Mouse (Mus musculus): ENCODE data around the gene Rab23.
"Not testable (repeated sequence)": the region's sequence is repeated elsewhere in the genome, so short reads cannot be mapped to it uniquely, and the experiment has no call there.

The Rab23 gene

DNA sequence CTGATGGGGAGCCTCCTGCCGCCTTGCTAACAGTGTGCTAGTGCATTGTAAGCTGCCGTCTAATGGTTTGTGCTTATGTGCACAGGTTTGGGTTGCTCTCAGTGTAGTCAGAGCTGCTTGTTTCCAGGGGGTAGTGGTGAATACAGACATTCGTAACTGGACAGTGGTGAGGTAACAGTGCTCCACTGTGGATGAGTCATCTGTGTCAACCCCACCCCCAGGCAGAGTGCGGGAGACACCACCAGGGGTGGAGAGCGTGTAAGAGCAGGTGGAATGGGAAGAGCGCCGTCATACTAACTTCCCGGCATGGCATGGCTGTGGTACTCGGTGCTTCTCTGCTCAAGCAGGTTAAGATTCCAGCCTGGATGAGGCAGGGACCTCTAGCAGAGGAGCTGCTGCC, 13.4 kb downstream of the Rab23 start:
- no peak for DNase-seq (ENCODE audit: low spot score in 2 of 2)

DNA sequence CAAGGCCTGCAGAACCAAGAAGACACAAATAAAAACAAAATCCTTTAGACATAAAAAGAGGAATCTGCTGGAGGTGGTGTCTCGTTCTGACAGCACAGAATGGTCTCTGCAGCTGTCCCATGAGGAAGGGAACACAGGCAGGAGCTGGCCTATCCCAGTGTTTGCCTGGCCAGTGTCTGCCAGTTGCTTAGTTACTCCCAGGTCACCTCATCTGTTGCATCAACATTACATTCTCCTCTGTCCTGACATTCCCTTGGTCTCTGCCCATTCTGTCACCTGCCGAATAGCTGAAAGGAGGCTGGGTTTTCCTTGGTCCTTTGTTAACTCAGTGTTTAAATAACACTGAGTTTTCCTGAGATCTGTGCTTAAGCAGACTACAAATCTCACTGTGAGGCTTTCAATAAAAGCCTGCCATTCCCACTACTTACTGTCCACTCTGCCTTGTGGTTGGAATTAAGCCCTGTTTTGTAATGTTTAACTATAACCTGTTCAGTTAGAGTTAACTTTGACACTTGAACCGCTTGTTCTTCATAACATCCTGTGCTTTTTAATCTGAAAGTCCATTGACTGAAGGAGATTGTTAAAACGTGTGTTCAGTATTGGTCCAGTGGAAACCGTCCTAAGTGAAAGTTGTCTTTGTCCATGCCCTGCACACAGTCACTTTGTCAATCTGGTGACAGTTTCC, 14.5 kb downstream of the Rab23 start:
- no peak for DNase-seq (ENCODE audit: low spot score in 2 of 2)

DNA sequence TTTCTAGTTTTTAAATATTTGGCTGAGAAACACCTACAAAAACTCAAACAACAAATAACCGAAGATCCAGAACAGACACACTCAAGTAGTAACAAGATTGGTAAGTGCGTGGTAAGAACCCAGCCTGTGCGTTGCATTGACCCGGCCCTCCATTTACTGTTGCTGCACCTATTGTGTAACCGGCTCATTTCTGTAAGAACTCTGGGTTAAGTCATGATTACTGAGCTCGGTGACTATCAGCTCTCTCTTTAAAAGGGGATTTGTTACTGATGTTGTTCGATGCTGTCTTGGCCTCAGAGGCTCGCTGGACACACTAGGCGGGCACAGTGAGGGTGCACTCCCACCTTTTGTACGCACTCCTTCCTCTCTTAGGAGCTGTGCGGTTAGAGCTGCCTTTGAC, 18.6 kb downstream of the Rab23 start:
- no peak for DNase-seq (ENCODE audit: low spot score in 2 of 2)

DNA sequence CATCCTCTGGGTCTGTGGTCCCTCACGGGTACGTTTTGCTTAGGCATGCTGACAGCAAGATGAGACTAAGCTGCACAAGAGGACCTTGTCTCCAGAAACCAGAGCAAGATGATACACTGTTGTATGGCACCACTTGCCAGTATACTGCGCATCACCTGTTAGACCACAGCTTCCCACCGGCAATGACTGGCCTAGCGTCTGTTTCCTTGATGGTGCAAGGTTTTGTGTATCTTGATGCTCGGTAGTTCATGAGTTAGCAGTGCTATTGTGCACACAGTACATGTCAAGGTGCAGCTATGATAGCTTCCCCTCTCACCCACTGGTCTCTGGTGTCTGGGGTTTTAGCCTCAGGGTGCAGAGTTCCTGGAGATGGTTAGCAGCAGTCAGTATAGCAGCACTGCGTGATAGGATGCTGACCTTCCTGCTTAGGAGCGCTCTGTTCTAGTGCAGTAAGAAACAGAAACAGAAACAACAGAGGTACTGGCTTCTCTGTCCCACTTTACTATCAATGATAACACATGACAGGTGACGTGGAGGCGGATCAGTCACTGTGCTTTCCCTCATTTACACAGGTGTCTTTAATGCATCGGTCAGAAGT, 19.1 kb downstream of the Rab23 start:
- DNase-seq (ENCODE audit: low spot score in 2 of 2), result no peak

DNA sequence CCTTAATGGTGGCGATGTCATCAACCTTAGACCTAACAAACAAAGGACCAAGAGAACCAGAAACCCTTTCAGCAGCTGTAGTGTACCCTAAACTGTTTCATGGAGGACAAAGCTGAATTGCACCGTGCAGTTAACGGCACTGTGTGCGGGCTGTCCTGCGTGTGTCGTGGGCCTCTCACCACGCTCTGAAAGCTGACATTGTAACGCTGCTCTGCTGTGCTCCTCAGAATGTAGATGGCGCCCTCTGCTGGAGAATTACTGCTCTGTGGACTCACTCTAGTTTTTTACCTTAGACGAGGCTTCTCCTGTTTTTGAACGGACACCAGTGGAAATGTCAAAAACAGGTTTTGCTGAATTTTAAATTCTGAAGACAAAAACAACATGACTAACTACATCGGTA, 19.6 kb downstream of the Rab23 start:
- DNase-seq (ENCODE audit: low spot score in 2 of 2), result peak; percentile 52 to 61

DNA sequence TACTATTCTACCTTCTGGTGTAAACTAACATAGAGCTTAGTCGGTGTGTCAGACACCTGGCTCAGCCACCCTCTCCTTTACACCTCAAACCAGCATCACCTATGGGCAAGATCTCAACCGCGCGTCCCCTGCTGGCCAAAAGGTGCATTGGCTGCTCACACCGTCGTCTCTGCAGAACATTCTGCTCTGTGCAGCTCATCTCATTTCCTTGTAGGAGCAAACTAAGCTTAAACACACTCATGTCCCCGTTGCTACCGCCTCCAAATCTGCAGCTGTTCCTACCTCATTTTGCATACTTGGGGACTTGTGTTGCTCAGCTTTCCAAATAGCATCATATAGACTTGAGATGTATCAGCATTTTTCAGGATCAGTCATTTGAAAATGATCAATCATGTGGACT, 23.2 kb downstream of the Rab23 start:
- DNase-seq (ENCODE audit: low spot score in 2 of 2), result no peak

DNA sequence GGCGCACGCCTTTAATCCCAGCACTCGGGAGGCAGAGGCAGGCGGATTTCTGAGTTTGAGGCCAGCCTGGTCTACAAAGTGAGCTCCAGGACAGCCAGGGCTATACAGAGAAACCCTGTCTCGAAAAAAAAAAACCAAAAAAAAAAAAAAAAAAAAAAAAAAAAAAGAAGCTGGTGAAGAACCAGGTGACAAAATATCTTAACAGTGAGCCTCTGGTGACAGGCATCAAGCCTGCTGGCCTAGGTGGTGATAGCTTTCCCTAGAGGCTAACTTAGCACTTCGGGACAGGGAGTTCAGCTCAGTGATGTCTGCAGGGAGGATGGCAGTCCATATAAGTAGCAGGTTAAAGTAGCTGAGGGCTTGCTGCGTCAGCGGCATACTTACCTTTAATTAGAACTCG, 25.1 kb downstream of the Rab23 start:
- DNase-seq (ENCODE audit: low spot score in 2 of 2), result not testable (repeated sequence)

DNA sequence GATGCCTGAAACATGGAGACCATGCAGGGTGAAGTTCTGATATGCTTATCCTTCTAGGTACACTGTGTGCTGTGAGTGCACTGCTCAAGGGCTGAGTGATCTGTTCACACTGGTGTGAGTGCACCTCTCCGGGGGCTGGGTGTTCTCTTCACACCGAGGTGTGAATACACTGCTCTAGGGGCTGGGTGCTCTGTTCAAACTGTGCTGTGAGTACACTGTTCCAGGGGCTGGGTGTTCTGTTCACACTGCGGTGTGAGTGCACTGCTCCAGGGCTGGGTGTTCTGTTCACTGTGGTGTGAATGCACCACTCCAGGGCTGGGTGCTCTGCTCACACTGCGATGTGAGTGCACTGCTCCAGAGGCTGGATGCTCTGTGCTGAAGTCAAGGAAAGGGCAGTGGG, 26.2 kb downstream of the Rab23 start:
- no peak for DNase-seq (ENCODE audit: low spot score in 2 of 2)

DNA sequence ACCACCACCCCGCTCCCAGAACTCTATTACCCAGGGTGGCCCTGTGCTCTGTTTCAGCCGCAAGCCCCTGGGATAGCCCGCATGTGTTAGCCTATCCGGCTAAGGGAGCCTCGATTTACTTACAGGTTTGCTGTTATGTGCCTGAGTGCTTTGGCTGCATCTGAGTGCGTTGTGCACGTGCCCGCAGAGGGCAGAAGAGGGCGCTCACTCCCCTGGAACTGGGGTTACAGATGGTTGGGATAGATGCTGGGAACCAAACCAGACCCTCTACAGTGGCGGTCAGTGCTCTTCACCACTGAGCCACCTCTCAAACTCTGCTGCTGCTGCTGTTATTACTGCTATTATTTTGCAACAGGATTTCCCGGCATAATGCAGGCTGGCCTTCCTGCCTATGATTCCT, 29.4 kb downstream of the Rab23 start:
- DNase-seq (ENCODE audit: low spot score in 2 of 2), result no peak

DNA sequence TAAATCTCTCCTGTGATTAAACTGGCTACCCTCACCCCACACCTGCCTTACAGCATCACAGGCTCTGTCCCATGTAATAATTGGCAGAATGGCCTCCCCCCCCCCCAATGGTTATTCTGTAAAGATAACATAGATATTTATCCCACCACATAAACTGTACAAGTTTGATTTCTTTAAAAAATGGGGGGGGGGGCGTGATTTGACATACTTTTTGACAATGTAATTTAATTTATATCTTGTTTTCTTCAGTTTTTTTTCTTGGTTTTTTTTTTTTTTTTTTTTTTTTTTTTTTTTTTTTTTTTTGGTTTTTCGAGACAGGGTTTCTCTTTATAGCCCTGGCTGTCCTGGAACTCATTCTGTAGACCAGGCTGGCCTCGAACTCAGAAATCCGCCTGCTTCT, 30.0 kb downstream of the Rab23 start:
- not testable (repeated sequence) for DNase-seq (ENCODE audit: low spot score in 2 of 2)

DNA sequence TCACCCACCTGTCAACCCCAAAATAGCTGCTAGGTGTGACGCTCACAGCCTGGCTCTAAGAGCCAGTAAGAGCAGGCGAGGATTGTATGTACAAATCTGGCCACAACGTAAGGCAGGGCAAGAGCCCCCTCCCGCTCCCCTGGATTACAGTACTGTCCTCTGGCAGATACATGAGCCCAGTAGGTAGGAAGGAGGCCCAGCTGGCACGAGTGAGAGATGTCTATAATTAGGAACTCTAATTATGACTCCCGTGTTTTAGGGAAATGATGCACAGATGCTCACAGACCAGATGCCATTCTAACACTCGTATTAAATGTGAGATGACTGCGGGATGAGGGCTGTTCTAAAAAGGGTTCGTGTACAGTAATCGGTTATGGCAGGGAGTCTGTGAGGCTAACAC, 31.6 kb downstream of the Rab23 start:
- no peak for DNase-seq (ENCODE audit: low spot score in 2 of 2)

DNA sequence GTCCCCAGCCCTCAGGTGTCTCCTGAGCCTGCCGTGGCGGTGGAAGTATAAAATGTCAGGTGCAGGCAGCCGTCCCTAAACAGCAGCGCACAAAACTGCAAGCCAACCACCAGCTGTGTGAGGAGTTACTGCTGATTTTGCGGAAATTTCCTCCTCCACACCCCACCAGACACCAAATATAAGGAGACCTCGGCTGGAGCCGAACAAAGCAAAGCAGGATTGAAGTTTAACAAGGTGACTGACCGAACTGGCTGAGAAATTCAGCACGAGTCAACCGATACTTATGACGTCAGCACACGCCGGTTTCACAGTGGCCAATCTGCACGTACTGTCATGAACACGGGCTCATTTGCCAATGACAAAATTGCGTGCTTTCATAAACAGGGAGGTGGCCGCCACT, 34.4 kb downstream of the Rab23 start:
- DNase-seq (ENCODE audit: low spot score in 2 of 2), result no peak

DNA sequence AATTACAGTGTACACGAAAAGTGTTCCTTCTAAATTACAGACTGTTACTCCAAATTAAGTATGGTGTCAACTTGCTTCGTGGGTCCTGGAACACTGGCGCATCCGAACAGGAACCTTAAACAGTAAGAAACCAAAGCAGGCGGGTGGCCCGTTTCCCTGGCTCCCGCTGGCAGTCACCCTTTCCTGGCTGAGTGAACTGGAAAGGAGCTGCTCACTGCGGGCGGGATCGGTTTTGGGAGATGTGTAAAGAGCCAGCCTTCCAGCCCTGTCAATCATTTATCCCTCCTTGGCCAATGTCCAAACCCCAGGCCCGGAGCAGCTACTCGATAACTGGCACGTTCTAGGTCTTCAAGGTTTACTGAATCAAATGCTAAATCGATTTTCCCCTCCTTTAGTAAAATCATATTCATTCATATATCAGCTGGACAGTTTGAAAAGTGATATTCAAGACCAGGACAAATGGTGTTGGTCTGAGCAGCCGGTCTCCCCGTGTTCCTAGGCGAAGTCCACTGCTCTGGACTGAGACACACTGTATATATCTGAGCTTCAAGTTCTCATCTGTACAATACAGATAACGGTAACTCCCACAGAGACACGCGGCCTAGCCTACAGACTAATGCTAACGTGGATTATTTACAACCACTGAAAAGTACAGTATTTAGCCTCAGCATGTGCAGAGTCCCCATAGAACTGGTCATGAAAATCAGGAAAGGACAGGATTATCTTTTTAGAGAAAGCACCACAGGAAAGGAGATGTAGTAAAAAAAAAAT, 35.5 kb downstream of the Rab23 start:
- DNase-seq (ENCODE audit: low spot score in 2 of 2), result no peak

DNA sequence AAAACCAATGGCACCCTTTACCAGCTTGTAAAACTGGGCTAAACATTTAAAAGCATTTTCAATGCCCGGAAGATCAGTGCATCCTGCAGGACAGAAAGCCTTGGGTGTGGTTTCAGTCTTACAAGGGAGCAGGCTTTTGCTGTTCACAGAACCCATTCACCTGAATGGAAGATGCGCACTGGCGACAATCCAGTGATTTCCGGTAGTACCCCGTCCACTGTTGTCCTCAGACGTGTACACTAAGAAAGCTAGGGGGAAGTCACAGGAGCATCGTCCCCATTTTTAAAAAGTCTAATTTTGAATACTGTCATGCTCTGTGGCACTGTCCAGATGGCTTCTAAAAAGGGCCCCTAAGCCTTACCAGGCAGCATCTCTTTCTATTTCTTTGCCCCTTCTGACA, 36.1 kb downstream of the Rab23 start:
- DNase-seq (ENCODE audit: low spot score in 2 of 2), result no peak

DNA sequence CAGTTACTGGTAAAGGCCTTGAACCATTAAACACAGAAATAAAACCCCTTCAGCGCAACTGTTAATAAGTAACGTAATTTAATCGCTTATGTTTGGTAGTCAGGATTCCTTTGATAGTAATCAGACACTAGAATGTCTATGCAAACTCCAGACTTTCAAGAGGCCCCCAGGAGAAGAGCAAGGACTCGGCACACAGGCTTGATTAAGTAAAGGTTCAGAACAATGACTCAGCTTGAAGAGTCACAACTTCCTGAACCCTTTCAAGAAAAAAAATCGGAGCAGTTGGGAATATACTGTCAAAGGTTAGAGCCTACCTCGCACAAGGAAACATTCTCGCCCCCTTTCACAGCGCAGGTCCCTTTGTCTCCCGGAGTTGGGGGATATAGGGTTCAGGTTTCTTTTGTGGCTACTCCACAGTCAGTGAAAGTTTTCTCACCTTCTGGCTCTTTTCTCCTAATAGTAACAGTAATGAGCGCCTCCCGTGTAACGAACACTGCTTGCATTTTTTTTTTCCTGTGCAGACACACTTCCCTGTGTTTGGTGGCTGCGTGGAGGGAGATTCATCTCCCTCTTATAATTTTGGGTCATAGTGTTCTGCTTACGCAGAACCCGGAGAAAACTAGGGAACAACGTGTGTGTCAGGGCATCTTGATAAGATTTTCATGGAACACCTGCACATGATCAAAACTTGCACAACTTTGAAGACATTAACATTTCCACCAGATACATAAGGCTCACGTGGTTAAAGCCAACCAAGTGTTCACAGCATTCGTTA, 36.8 kb downstream of the Rab23 start:
- DNase-seq (ENCODE audit: low spot score in 2 of 2), result no peak

DNA sequence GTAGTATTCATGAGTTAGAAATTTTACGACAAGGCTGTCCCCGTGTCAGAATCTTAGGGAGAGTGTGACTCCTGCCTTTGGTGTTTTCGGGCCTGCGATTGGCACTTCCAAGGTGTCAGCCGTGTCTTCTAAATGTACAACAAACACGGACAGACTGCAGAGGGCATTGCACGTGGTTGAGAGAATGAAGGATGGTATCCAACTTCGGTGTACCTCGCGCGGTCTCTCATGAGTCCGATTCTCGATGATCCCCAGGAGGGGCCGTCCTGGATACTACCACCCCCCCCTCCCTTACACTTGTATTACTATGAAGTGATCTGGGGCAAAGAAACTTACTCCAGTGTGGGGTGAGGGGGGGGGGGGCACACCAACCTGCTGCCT, 37.3 kb downstream of the Rab23 start:
- DNase-seq (ENCODE audit: low spot score in 2 of 2), result no peak

DNA sequence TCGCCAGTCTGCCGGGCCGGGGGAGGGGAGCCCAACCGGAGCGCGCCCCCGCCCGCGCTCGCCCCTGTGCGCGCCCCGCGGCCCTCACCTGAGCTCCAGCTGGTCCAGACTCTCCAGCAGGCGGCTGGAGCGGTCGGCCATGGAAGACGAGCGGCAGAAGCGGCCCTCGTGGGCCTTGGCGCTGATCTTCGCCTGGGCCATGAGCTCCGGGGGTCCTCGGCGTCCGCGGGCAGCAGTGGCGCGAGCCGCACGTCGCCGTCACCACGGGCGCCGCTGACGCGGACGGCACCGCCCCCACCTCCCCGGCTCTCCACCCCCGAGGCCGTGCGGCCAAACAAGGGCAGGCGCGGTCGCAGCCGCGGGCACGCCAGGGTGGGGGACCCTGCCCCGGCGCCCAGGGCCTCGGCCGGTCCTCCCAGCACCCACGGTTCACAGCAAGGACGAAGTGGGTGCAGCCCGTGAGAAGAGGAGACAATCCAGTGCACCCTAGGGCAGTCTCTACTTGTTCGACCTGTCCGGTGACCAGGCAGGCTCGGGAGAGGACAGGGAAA, 37.9 kb downstream of the Rab23 start, which contains the start of gene Bag2:
TSS of gene Bag2 (minus strand) at position 305 of the 551 bp plus-strand sequence.
- DNase-seq (ENCODE audit: low spot score in 2 of 2), result peak; percentile 53 to 80

DNA sequence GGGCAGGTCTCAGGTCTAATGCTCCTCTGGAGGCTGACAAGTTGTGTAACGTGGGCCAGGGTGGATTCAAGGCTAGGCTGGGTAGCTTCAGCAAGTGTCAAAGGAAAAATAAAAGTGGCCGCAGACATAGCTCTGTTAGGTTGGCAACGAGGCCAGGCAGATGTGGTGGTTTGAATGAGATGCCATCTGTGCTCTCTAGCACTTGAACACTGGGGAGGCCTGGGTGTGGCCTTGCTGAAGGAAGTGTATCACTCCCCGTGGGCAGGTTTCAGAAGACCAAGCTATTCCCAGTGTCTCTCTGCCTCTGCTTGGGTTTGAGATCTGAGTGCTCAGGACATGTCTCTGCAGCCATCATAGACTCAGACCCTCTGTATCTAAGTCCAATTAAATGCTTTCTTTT, 38.8 kb downstream of the Rab23 start:
- DNase-seq (ENCODE audit: low spot score in 2 of 2), result no peak

DNA sequence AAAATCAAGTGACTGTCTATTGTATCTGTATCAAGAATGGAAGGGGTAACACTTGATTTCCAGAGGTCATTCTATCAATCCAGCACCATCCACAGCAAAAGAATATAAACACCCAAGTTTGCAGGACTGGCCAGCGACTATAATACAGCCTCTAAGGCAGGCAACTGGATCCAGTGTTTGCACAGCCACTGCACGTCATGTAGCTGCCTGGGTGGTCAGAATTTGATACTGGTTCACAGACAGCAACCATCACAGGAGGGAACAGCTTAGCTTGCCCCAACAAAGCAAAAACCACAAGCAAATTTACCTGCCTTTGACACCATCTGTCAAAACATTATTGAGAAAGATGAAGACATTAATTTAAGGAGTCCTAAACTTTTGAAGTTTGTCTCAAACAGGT, 44.1 kb downstream of the Rab23 start:
- DNase-seq (ENCODE audit: low spot score in 2 of 2), result no peak

DNA sequence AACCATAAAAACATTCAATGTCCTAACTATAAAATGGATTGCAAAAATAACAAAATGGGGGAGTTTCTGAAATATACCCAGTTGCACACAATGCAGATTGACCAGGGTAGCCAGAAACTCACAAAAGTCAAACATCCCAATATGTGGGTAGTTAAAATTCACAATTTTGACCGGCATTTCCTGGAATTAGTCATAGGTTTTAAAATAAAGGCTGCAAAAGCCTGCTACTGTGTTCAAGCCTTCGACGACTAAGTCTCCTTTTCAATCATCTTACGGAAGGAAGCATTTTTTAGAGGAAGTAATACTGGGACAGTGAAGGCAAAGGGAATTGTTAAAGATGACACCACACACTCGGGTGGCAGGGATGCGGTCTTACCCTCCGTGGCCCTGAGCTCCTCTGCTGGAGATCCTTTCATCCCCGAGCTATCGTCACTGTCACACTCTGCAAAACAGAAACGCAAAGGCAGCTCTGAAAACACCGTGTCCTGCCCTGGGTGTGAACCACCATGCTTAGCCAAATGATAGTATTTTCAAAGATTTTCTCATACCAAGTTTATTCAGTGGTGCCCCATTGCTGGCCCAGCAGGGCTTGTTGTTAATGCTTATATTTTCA, 45.9 kb downstream of the Rab23 start:
- DNase-seq (ENCODE audit: low spot score in 2 of 2), result no peak
